Mouse (Mus musculus) T-helper 1 cell (primary cell): ENCODE results near the gene Zfp526.
"Not testable (repeated sequence)": the region's sequence is repeated elsewhere in the genome, so short reads cannot be mapped to it uniquely, and the experiment has no call there.

Experiments
- in situ Hi-C: fragments of 300-600 bp; cut with MboI, MseI; formaldehyde crosslinking; loops from one replicate; pipeline ENCODE4 v1.15.1; 2025; ENCODE audit warnings: high pct_unique_total_duplicates

Zfp526 gene

GRCm38 (mm10) chr7:25238829-25239623, 17.8 kb downstream of the Zfp526 start:
- in situ Hi-C loops, result no loop called here

- in situ Hi-C loops, result no loop called here
Measured at GRCm38 (mm10) chr7:25240631-25241030, 19.4 kb downstream of the Zfp526 start.

- in situ Hi-C loops, result no loop called here
Measured at GRCm38 (mm10) chr7:25241062-25241461, 19.8 kb downstream of the Zfp526 start.

GRCm38 (mm10) chr7:25243361-25243760, 22.1 kb downstream of the Zfp526 start:
- in situ Hi-C loops, result no loop called here

GRCm38 (mm10) chr7:25244562-25245369, 23.5 kb downstream of the Zfp526 start:
- in situ Hi-C loops, result no loop called here

- in situ Hi-C loops, result no loop called here
Measured at GRCm38 (mm10) chr7:25246079-25246758, 25.0 kb downstream of the Zfp526 start.

GRCm38 (mm10) chr7:25246759-25247137, 25.5 kb downstream of the Zfp526 start:
- in situ Hi-C loops, result no loop called here

GRCm38 (mm10) chr7:25247498-25247897, 26.3 kb downstream of the Zfp526 start:
- in situ Hi-C loops, result no loop called here

- in situ Hi-C loops, result no loop called here
Measured at GRCm38 (mm10) chr7:25248018-25248647, 26.9 kb downstream of the Zfp526 start.

GRCm38 (mm10) chr7:25248846-25249313, 27.7 kb downstream of the Zfp526 start:
- in situ Hi-C loops, result no loop called here

GRCm38 (mm10) chr7:25249314-25250140, 28.3 kb downstream of the Zfp526 start:
- in situ Hi-C loops, result no loop called here

- in situ Hi-C loops, result no loop called here
Measured at GRCm38 (mm10) chr7:25250141-25250972, 29.1 kb downstream of the Zfp526 start, which contains the start of gene Erf. Gene Erf, minus strand, starts transcription at chr7:25250761.

- in situ Hi-C loops, result no loop called here
Measured at GRCm38 (mm10) chr7:25251071-25251791, 30.0 kb downstream of the Zfp526 start.

GRCm38 (mm10) chr7:25251822-25252221, 30.6 kb downstream of the Zfp526 start:
- in situ Hi-C loops, result no loop called here

- in situ Hi-C loops, result no loop called here
Measured at GRCm38 (mm10) chr7:25261896-25262295, 40.7 kb downstream of the Zfp526 start.

GRCm38 (mm10) chr7:25263968-25264870, 43.0 kb downstream of the Zfp526 start:
- in situ Hi-C loops, result no loop called here

- in situ Hi-C loops, result not testable (repeated sequence)
Measured at GRCm38 (mm10) chr7:25265743-25266142, 44.5 kb downstream of the Zfp526 start.
